Mouse (Mus musculus): ENCODE measurements at regions not wholly inside any gene's neighbourhood (a gene's known extent, or its start where the extent isn't known, plus 50 kb on each side); places are given as distances from the start of the nearest gene placed in this dataset.
"Not testable (repeated sequence)": the region's sequence is repeated elsewhere in the genome, so short reads cannot be mapped to it uniquely, and the experiment has no call there.

- DNase-seq (ENCODE audit: low spot score), result no peak
Observed at GRCm38 (mm10) chr19:27694478-27694877, 264.9 kb upstream of the Pum3 start.

- no peak for DNase-seq (ENCODE audit: low spot score)
Observed at GRCm38 (mm10) chr19:27693706-27694105, 264.1 kb upstream of the Pum3 start.

- no peak for DNase-seq (ENCODE audit: low spot score)
Observed at GRCm38 (mm10) chr19:27692944-27693343, 263.3 kb upstream of the Pum3 start.

DNA sequence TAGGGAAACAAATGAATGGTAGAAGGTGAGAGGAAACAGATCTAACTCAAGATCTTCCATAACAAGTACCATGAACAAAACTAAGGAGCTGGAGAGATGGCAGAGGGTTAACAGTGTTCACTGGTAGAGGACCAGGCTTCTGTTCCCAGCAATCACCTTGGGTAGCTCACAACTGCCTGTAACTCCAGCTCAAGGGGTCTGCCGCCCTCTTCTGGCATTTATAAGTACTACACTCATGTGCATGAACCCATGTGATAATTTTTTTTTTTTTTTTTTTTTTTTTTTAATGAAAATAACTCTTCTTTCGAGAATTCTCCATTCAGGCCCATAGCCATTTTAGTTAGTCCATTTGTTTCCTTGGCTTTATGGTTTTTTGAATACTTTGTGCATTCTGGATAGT lies 253.8 kb upstream of the Pum3 start:
- peak; percentile 18 for DNase-seq (ENCODE audit: low spot score)

GRCm38 (mm10) chr19:27679427-27679826 lies 249.8 kb upstream of the Pum3 start:
- no peak for DNase-seq (ENCODE audit: low spot score)

DNA sequence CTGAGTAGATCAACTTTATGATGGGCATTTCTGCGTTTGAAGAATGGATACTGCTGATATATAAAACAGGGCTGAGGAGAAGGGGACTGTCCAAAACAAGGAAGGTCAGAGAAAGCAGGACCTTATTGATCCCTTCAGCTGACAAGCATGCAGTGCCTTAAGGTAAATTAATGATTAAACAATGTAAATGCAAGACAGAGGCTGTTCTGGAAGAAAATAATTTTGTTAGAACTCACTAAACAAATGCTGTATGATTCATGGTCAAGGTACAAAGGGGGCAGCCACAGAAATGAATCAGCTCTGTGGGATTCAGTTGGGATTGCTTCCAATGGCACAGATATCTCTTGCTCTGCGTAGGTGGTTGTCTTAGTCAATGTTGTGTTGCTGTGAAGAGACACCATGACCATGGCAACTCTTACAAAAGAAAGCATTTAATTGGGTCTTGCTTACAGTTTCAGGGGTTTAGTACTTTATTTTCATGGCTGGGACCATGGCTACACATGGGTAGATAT lies 243.1 kb upstream of the Pum3 start:
- no peak for DNase-seq (ENCODE audit: low spot score)

- DNase-seq (ENCODE audit: low spot score), result no peak
Observed at GRCm38 (mm10) chr19:27663296-27663695, 233.7 kb upstream of the Pum3 start.

- no peak for DNase-seq (ENCODE audit: low spot score)
Observed at GRCm38 (mm10) chr19:27641001-27641400, 211.4 kb upstream of the Pum3 start.

GRCm38 (mm10) chr19:27633105-27633504 lies 203.5 kb upstream of the Pum3 start:
- DNase-seq (ENCODE audit: low spot score), result peak; percentile 27

GRCm38 (mm10) chr19:27627626-27628025 lies 198.0 kb upstream of the Pum3 start:
- no peak for DNase-seq (ENCODE audit: low spot score)

DNA sequence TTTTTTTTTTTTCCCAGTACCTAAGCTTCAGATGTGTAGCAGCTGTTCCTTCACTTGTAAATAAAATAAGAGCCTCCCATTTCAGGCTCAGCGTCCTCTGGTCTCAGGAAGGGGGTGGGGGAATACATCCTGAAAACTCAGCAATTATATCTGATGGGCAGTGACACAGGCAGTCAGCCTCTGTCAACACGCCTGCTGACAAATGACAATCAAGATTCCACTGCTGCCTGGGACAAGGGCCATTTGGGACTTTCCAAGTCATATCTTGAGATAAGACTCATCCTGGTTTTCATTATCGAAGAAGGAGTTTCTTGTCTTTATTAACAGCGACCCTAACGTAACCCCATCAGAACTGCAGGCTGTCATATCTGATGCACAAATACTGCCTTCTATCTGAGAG lies 187.9 kb upstream of the Pum3 start:
- no peak for DNase-seq (ENCODE audit: low spot score)

DNA sequence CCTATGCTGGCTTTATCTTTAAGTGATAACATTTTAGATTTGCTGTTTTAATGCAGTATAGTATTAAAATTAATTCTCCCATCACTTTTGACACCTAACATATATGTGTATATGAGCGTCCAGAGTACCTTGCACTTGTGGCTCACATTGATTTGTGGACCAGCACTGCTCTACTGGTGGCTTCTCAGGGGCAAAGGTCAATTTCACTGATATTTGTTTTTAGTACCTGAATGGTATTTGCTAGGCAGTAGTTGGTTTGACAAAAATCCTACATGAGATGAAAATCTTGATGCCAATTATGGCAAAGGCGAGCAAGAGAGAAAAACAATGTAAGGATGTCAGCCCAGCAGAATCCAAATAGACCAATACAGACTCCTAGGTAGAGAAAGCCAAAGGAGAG lies 177.3 kb upstream of the Pum3 start:
- DNase-seq (ENCODE audit: low spot score), result no peak

DNA sequence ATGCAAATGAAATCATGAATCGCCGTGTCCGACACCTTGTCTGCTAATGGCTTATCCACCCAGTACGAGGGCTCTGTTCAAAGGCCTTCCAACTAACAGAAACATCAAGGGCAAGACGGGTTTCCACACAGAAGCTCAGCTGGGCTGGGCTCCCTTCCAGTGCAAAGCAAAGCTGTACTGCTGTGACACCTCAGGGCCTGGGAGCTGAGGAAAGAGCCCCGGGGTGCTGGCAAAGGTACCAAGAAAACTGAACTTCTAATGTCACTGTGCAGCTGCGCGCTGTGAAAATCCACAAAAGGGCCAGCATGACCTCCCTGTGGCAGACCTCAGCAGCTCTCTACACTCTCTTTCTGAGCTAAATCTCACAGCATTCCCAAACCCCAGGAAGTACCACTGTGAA lies 173.7 kb upstream of the Pum3 start:
- DNase-seq (ENCODE audit: low spot score), result no peak

DNA sequence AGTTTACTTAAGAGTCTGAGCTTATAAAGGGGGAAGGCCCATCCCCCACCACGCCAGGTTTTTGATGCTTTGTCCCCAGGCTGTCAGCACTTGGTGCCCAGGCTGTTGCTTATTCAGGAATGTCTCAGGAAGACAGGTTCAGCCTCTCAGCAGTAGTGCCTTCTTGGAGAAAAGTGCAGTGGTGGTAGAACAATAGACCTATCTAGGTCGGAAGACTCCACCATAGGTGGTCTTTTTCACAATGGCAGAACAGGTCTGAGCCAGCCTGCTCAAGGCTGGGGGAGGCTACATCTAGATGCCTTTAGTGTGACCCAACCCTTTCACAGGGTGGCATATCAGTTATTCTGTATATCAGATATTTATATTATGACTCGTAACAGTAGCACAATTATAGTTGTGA lies 171.9 kb upstream of the Pum3 start:
- DNase-seq (ENCODE audit: low spot score), result no peak

- DNase-seq (ENCODE audit: low spot score), result not testable (repeated sequence)
Observed at GRCm38 (mm10) chr19:27600386-27600785, 170.8 kb upstream of the Pum3 start.

GRCm38 (mm10) chr19:27599639-27600308 lies 170.1 kb upstream of the Pum3 start:
- DNase-seq (ENCODE audit: low spot score), result no peak

DNA sequence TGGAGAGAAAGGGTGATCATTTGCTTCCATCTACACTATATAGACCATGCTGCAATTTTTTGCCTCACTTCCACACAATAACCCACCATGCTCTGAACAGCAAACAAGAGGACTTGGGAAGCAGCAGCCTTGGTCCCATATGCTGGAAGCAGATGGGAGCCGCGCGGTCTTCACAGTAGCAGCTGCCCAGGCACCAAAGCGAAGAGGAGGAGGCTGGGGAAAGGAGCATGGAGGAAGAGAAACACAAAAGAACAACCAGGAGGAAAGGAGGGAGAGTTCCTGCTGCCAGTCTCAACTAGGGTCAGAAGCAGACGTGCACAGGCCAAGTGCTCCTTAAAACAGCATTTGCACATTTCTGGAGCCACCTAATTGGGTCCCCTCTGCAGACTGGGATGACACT lies 168.7 kb upstream of the Pum3 start:
- no peak for DNase-seq (ENCODE audit: low spot score)

DNA sequence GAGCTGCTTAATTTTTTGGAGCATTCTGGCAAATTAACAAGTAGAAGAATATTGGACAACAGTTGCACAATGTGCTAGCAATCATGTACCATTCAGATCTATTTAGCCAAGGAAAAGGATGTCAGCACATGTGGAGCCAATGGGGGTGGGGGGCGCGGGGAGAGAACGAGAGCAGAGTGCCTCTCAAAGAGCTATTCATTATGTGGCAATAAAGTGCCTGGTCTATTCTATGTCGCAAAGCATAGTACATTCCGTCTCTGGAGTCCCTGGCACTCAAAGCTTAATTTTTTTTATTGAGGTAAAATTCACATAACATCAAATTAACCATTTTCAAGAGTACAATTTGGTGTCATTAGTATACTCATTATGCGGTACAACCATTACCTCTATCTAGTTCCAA lies 155.9 kb upstream of the Pum3 start:
- DNase-seq (ENCODE audit: low spot score), result no peak

DNA sequence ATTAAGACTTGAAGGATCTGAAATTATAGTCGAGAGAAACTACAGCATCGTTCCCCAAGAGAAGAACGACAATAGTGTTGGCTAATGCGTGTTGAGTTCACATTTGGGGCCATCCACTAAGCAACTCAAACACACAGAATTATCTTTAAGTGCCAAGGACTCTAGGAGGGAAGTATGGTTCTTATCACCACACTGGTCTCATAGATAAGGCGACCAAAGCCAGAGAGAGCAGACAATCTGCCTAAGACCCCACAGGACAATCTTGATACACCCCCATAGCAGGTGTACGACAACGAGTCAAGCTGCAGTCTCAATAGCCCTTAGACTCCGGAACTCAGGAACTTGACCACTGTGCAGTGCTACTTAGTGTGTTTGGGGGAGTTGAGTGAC lies 152.5 kb upstream of the Pum3 start:
- DNase-seq (ENCODE audit: low spot score), result no peak

DNA sequence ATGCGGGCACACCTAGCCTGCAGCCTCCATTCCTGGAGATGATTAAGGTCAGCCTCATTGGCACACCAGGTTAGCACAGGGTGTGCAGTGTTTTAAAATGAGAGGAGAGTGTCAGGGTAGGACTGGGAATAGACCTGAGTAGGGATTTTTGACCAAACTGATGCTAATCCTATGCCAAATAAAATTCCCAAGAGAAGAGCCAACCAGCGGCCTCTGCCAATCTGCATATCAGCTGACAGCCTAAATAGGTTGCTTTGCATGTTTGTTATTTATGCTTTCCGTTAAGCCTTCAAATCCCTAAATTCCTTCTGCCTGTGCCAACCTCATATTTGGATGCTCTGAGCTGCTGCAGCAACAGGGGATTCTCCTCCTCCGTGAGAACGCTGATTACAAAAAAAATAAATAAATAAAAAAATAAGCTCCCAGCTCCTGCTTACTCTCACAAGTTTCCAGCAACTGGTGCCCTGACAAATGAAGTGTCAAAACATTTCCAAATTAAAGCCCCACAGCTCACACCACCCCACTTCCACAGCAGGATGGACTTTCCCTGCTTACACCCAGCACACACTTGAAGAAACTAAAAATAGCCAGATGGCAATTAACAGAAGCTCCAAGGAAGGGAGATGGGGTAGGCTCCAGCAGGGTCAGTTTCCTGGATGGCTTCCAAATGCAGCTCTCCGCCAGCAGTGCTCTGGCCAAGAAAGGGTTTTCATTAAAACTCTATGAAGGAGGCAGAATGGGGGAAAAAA lies 151.9 kb upstream of the Pum3 start:
- DNase-seq (ENCODE audit: low spot score), result no peak

- no peak for DNase-seq (ENCODE audit: low spot score)
Observed at GRCm38 (mm10) chr19:27576478-27576877, 146.9 kb upstream of the Pum3 start.

DNA sequence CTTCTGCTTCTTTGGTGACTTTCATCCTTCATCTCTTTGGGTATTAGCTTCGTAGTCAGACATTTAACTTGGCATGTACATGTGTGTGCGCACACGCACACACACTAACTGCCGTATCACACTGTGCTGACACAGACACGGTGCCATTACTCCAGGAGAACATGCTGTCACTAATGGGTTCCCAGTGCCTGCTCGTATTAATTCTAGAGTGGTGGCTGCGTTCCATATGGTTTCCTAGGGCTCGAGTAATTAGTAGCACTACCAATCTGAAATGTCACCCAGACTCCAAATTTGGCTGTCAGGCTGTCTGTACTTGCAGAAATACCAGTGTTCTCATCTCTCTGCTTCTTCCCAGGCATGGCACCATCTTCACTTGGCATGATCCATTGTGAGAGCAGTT lies 137.3 kb upstream of the Pum3 start:
- no peak for DNase-seq (ENCODE audit: low spot score)

DNA sequence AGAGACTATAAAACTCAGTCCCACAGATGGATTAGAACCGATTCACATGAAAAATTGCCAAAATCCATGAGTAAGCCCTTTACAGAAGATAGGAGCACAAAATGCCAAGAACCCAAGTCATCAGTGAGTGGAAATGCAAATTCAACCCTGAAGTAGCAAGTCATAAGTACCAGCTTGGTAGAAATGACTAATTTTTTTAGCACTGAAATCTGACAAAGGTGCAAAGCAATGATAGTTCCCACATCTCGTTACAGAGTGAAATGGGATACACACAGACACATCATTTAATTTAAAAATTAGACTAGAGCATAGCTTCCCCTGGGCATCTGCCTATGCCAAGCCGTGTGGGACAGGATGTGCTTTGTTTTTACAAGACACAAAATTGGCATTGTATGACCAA lies 136.4 kb upstream of the Pum3 start:
- no peak for DNase-seq (ENCODE audit: low spot score)

- no peak for DNase-seq (ENCODE audit: low spot score)
Observed at GRCm38 (mm10) chr19:27564086-27564485, 134.5 kb upstream of the Pum3 start.

All from embryo, embryonic 10 days (tissue).